Mouse (Mus musculus) adrenal gland, postnatal 25 days (tissue): ENCODE results near the gene Olfr904. TPM values are rescaled to one million over a fixed set of nuclear protein-coding genes. Genes with fewer than 3 reads are reported as not detected.
"Not testable (repeated sequence)": the region's sequence is repeated elsewhere in the genome, so short reads cannot be mapped to it uniquely, and the experiment has no call there.

Experiments
- DNase-seq: peaks from one replicate; pipeline ENCODE4 v3.0.0; 2021; ENCODE audit warnings: mixed read lengths
- long read RNA-seq: library from polyadenylated mRNA; stranded (forward); transcript quantifications from one replicate; pipeline ENCODE4 v2.0.0, GENCODE M21; 2021
- total RNA-seq: library from RNA; stranded (reverse); gene quantifications from 2 replicates; pipeline ENCODE4 v1.2.3, GENCODE M21; 2021

Gene Olfr904
- total RNA-seq, result not detected in 2 replicates
- long read RNA-seq, result 0 reads

- DNase-seq, result no peak
These were observed at the start of gene Olfr904 for GRCm38 (mm10) chr9:38462844-38463243. Gene Olfr904 (plus strand): TSS chr9:38463144.

- DNase-seq, result not testable (repeated sequence)
These were observed 49.4 kb upstream of the Olfr904 start for GRCm38 (mm10) chr9:38413502-38413901.

GRCm38 (mm10) chr9:38423801-38424200 lies 39.1 kb upstream of the Olfr904 start:
- no peak for DNase-seq

GRCm38 (mm10) chr9:38427026-38427425 lies 35.9 kb upstream of the Olfr904 start:
- DNase-seq, result no peak

GRCm38 (mm10) chr9:38429155-38429554 lies 33.8 kb upstream of the Olfr904 start, which contains the start of gene Olfr901:
Gene Olfr901 (plus strand): TSS chr9:38429455.
- DNase-seq, result no peak

DNA sequence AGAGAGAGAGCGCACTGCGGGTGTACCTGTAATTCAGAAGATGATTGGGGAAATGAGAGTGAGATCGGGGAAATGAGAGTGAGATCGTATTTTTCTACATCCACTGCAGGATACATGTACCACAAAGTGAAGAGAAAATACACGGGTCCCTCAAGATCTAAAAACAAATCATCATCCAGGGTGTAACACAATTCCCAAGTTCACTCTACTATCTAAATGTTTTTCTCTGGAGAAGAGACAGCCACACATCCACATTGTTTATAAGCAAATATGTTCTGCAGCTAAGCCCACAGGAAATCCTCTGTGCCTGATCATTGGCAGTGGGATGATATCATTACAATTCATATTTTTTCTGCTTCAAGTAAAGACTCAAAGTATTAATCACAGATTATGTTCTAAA lies 15.6 kb upstream of the Olfr904 start, which contains the start of gene Olfr902:
Gene Olfr902 (plus strand): TSS at position 301 of the 400 bp plus-strand sequence.
- DNase-seq, result no peak

GRCm38 (mm10) chr9:38470807-38471206 lies 7.9 kb downstream of the Olfr904 start, which contains the start of gene Olfr905:
Gene Olfr905 (plus strand): TSS chr9:38471107.
- DNase-seq, result no peak

DNA sequence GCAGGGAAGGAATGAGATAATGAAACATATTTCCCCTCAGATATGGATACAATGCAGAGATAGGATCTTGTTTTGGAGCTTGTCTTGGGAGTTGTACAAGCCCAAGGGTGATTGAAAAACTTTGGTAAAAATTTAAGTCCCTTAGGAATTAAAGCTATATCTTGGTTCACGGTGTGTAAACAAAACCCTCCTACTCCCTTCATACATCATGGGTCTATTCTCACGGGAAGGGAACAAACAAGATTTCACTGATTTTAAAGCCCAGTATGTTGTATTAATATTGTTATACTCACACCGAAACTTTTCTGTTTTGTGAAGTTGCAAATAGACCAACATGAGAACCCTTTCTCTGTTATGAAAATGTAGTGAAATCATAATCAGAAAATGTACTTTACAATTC lies 23.8 kb downstream of the Olfr904 start, which contains the start of gene Olfr906:
Gene Olfr906 (plus strand): TSS at position 301 of the 400 bp plus-strand sequence.
- DNase-seq, result no peak

DNA sequence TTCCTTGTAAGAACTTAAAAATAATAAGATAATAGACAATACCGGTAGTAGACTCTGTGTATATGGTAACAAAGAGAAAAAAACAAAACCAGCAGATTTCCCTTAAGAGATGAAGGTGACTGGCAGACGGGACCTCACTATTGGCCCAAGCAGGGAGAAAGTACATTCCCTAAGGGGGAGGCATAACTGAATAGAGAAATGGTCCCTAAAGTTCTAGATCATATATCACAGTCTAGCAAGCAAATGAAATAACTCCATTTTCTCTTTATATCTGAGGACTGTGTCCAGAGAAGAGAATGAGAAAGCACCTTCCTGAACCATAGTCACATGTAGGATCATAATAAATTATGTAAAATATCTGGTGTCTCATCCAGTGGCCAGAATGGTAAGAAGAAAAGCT lies 32.6 kb downstream of the Olfr904 start, which contains the start of gene Olfr907:
Gene Olfr907 (plus strand): TSS at position 301 of the 400 bp plus-strand sequence.
- DNase-seq, result no peak

GRCm38 (mm10) chr9:38512353-38512752 lies 49.4 kb downstream of the Olfr904 start:
- DNase-seq, result no peak

Other genes with a start within 250 kb of the Olfr904 start
- gene Olfr894, start 245.1 kb upstream of the Olfr904 start, total RNA-seq, result not detected in 2 replicates
- gene Olfr143, start 210.4 kb upstream of the Olfr904 start, total RNA-seq, result not detected in 2 replicates
- not detected in 2 replicates for gene Olfr895, start 195.3 kb upstream of the Olfr904 start, total RNA-seq
- gene Olfr896-ps1, start 172.0 kb upstream of the Olfr904 start, total RNA-seq, result not detected in 2 replicates
- not detected in 2 replicates for gene Olfr25, start 134.1 kb upstream of the Olfr904 start, total RNA-seq
- gene Olfr898, start 114.7 kb upstream of the Olfr904 start, total RNA-seq, result not detected in 2 replicates
- not detected in 2 replicates for gene Olfr250, start 96.2 kb upstream of the Olfr904 start, total RNA-seq
- not detected in 2 replicates for gene Olfr251, start 86.1 kb upstream of the Olfr904 start, total RNA-seq
- not detected in 2 replicates for gene Olfr147, start 61.4 kb upstream of the Olfr904 start, total RNA-seq
- not detected in 2 replicates for gene Olfr901, start 33.7 kb upstream of the Olfr904 start, total RNA-seq
- gene Olfr902, start 15.5 kb upstream of the Olfr904 start, total RNA-seq, result not detected in 2 replicates
- not detected in 2 replicates for gene Olfr905, start 8.0 kb downstream of the Olfr904 start, total RNA-seq
- not detected in 2 replicates for gene Olfr906, start 23.9 kb downstream of the Olfr904 start, total RNA-seq
- not detected in 2 replicates for gene Olfr907, start 32.7 kb downstream of the Olfr904 start, total RNA-seq
- not detected in 2 replicates for gene Olfr911-ps1, start 58.4 kb downstream of the Olfr904 start, total RNA-seq
- gene Olfr910, start 74.7 kb downstream of the Olfr904 start, total RNA-seq, result not detected in 2 replicates
- not detected in 2 replicates for gene Olfr912, start 117.0 kb downstream of the Olfr904 start, total RNA-seq
- gene Olfr913, start 129.6 kb downstream of the Olfr904 start, total RNA-seq, result not detected in 2 replicates
- not detected in 2 replicates for gene Olfr914, start 142.0 kb downstream of the Olfr904 start, total RNA-seq
- gene Olfr916, start 196.7 kb downstream of the Olfr904 start, total RNA-seq, result not detected in 2 replicates
- not detected in 2 replicates for gene Olfr917, start 202.7 kb downstream of the Olfr904 start, total RNA-seq
- not detected in 2 replicates for gene Olfr918, start 211.5 kb downstream of the Olfr904 start, total RNA-seq
- not detected in 2 replicates for gene Olfr919, start 240.5 kb downstream of the Olfr904 start, total RNA-seq